Mouse (Mus musculus): ENCODE results near the gene Cfap97d2. TPM values are rescaled to one million over a fixed set of nuclear protein-coding genes. Genes with fewer than 3 reads are reported as not detected.

Cfap97d2 gene
- total and polyA plus RNA-seq, 2 experiments from 2014 or later = not detected

GRCm38 (mm10) chr8:13677413-13677883, 28.2 kb upstream of the Cfap97d2 start, which contains the start of gene Rasa3:
TSS of gene Rasa3 (minus strand) at chr8:13677603.
- Histone ChIP-seq H3K9me3 (replicated peaks; ENCODE audit: control insufficient read depth, low read length) (no peaks in the 10 kb centered on the region), H3K27ac (ENCODE audit: low read depth) (peak within 1 kb of the TSS; percentile 94), H3K4me1 (ENCODE audit: control insufficient read depth, insufficient read depth) (peaks cover 31% of the 10 kb centered on the region), H3K4me3 (ENCODE audit: low read depth, low read length) (peak within 1 kb of the TSS; percentile 93), H3K27me3 (ENCODE audit: control insufficient read depth, insufficient read depth, low read length) (no peaks in the 10 kb centered on the region), H3K36me3 (replicated peaks; ENCODE audit: control insufficient read depth, insufficient read depth, low read length) (no peaks in the 10 kb centered on the region), H3K4me2 (ENCODE audit: low read depth, low read length) (peak within 1 kb of the TSS; percentile 98), H3K9ac (replicated peaks; ENCODE audit: low read depth, low read length) (peak within 1 kb of the TSS; percentile 84)
- peak; percentile 98 for DNase-seq (ENCODE audit: low spot score)
- TF ChIP-seq EP300 (IDR thresholded peaks at IDR 0.05; ENCODE audit: low read depth) (no peak), CTCF (IDR thresholded peaks at IDR 0.05; ENCODE audit: low read depth) (no peak)
- peak; percentile 96 for ATAC-seq (ENCODE audit: insufficient read depth, low read depth)
- under 1% methylated on average over 41 of the region's 42 CpGs for WGBS

- H3K4me2 ChIP-seq (ENCODE audit: low read depth, low read length) = peak overlapping the region; percentile 98
- peaks cover 27% of the 10 kb centered on the region for H3K4me1 ChIP-seq (ENCODE audit: control insufficient read depth, insufficient read depth)
- no peaks in the 10 kb centered on the region for H3K36me3 ChIP-seq (replicated peaks; ENCODE audit: control insufficient read depth, insufficient read depth, low read length)
- no peak overlapping the region; the same call in 1 of the 2 replicates for H3K9ac ChIP-seq (replicated peaks; ENCODE audit: low read depth, low read length)
- DNase-seq (ENCODE audit: low spot score) (no peak), ATAC-seq (ENCODE audit: insufficient read depth, low read depth) (no peak)
- H3K27ac ChIP-seq (ENCODE audit: low read depth) = no peak overlapping the region
- 24% methylated on average over 8 of the region's 8 CpGs for WGBS
- H3K9me3 ChIP-seq (replicated peaks; ENCODE audit: control insufficient read depth, low read length) = no peaks in the 10 kb centered on the region
- H3K4me3 ChIP-seq (ENCODE audit: low read depth, low read length) = peak overlapping the region; percentile 93; the same call in 1 of the 2 replicates
- H3K27me3 ChIP-seq (ENCODE audit: control insufficient read depth, insufficient read depth, low read length) = no peaks in the 10 kb centered on the region
- TF ChIP-seq EP300 (IDR thresholded peaks at IDR 0.05; ENCODE audit: low read depth) (no peak), CTCF (IDR thresholded peaks at IDR 0.05; ENCODE audit: low read depth) (no peak)
These were observed 27.5 kb upstream of the Cfap97d2 start for GRCm38 (mm10) chr8:13678182-13678581.

GRCm38 (mm10) chr8:13684131-13684530, 21.6 kb upstream of the Cfap97d2 start:
- H3K9ac ChIP-seq (replicated peaks; ENCODE audit: low read depth, low read length) = no peak overlapping the region
- H3K9me3 ChIP-seq (replicated peaks; ENCODE audit: control insufficient read depth, low read length) = no peaks in the 10 kb centered on the region
- DNase-seq (ENCODE audit: low spot score) = no peak
- no peak for TF ChIP-seq EP300 (IDR thresholded peaks at IDR 0.05; ENCODE audit: low read depth)
- no peak for TF ChIP-seq CTCF (IDR thresholded peaks at IDR 0.05; ENCODE audit: low read depth)
- H3K4me1 ChIP-seq (ENCODE audit: control insufficient read depth, insufficient read depth) = no peaks in the 10 kb centered on the region
- H3K4me2 ChIP-seq (ENCODE audit: low read depth, low read length) = no peak overlapping the region
- 52% methylated on average over 7 of the region's 7 CpGs for WGBS
- no peaks in the 10 kb centered on the region for H3K27me3 ChIP-seq (ENCODE audit: control insufficient read depth, insufficient read depth, low read length)
- H3K27ac ChIP-seq (ENCODE audit: low read depth) = no peak overlapping the region
- no peak overlapping the region for H3K4me3 ChIP-seq (ENCODE audit: low read depth, low read length)
- H3K36me3 ChIP-seq (replicated peaks; ENCODE audit: control insufficient read depth, insufficient read depth, low read length) = no peaks in the 10 kb centered on the region
- no peak for ATAC-seq (ENCODE audit: insufficient read depth, low read depth)

GRCm38 (mm10) chr8:13685674-13686314, 19.9 kb upstream of the Cfap97d2 start:
- no peak for DNase-seq (ENCODE audit: low spot score)
- Histone ChIP-seq H3K27me3 (ENCODE audit: control insufficient read depth, insufficient read depth, low read length) (no peaks in the 10 kb centered on the region), H3K9me3 (replicated peaks; ENCODE audit: control insufficient read depth, low read length) (no peaks in the 10 kb centered on the region), H3K36me3 (replicated peaks; ENCODE audit: control insufficient read depth, insufficient read depth, low read length) (no peaks in the 10 kb centered on the region), H3K4me3 (ENCODE audit: low read depth, low read length) (no peak overlapping the region), H3K27ac (ENCODE audit: low read depth) (peak overlapping the region; percentile 7; the same call in 1 of the 2 replicates), H3K4me1 (ENCODE audit: control insufficient read depth, insufficient read depth) (no peaks in the 10 kb centered on the region), H3K9ac (replicated peaks; ENCODE audit: low read depth, low read length) (no peak overlapping the region), H3K4me2 (ENCODE audit: low read depth, low read length) (no peak overlapping the region)
- TF ChIP-seq EP300 (IDR thresholded peaks at IDR 0.05; ENCODE audit: low read depth) = no peak
- TF ChIP-seq CTCF (IDR thresholded peaks at IDR 0.05; ENCODE audit: low read depth) = no peak
- no peak for ATAC-seq (ENCODE audit: insufficient read depth, low read depth)
- WGBS = 86% methylated on average over 16 of the region's 16 CpGs

GRCm38 (mm10) chr8:13686426-13686825, 19.3 kb upstream of the Cfap97d2 start:
- H3K36me3 ChIP-seq (replicated peaks; ENCODE audit: control insufficient read depth, insufficient read depth, low read length) = no peaks in the 10 kb centered on the region
- no peak overlapping the region for H3K9ac ChIP-seq (replicated peaks; ENCODE audit: low read depth, low read length)
- peak overlapping the region; percentile 7; the same call in 1 of the 2 replicates for H3K27ac ChIP-seq (ENCODE audit: low read depth)
- no peaks in the 10 kb centered on the region for H3K9me3 ChIP-seq (replicated peaks; ENCODE audit: control insufficient read depth, low read length)
- no peak overlapping the region for H3K4me3 ChIP-seq (ENCODE audit: low read depth, low read length)
- ATAC-seq (ENCODE audit: insufficient read depth, low read depth) (no peak), DNase-seq (ENCODE audit: low spot score) (no peak)
- no peak overlapping the region for H3K4me2 ChIP-seq (ENCODE audit: low read depth, low read length)
- H3K27me3 ChIP-seq (ENCODE audit: control insufficient read depth, insufficient read depth, low read length) = no peaks in the 10 kb centered on the region; the same call in 1 of the 2 replicates
- no peaks in the 10 kb centered on the region for H3K4me1 ChIP-seq (ENCODE audit: control insufficient read depth, insufficient read depth)
- 60% methylated on average over 7 of the region's 7 CpGs for WGBS
- TF ChIP-seq EP300 (IDR thresholded peaks at IDR 0.05; ENCODE audit: low read depth) (no peak), CTCF (IDR thresholded peaks at IDR 0.05; ENCODE audit: low read depth) (no peak)

All from heart, postnatal 0 days (tissue).